Mouse (Mus musculus): ENCODE measurements around the gene Ptpn22.
A peak's percentile ranks its signal among the peaks of the same experiment; 100 is the strongest.

Ptpn22 gene

GRCm38 (mm10) chr3:103857977-103858563 lies 1.5 kb upstream of the Ptpn22 start:
- no peak for DNase-seq (ENCODE audit: low read depth, low spot score)

GRCm38 (mm10) chr3:103859851-103860391 lies 326 bp downstream of the Ptpn22 start:
- no peak for DNase-seq (ENCODE audit: low read depth, low spot score)

GRCm38 (mm10) chr3:103862721-103863220 lies 3.2 kb downstream of the Ptpn22 start:
- DNase-seq (ENCODE audit: low read depth, low spot score), result no peak

GRCm38 (mm10) chr3:103864200-103864599 lies 4.6 kb downstream of the Ptpn22 start:
- no peak for DNase-seq (ENCODE audit: low read depth, low spot score)

GRCm38 (mm10) chr3:103867424-103867971 lies 7.9 kb downstream of the Ptpn22 start:
- DNase-seq (ENCODE audit: low read depth, low spot score), result no peak

- no peak for DNase-seq (ENCODE audit: low read depth, low spot score)
Observed at GRCm38 (mm10) chr3:103868008-103868407, 8.4 kb downstream of the Ptpn22 start.

- DNase-seq (ENCODE audit: low read depth, low spot score), result no peak
Observed at GRCm38 (mm10) chr3:103872663-103873098, 13.1 kb downstream of the Ptpn22 start.

- DNase-seq (ENCODE audit: low read depth, low spot score), result no peak
Observed at GRCm38 (mm10) chr3:103874329-103874728, 14.7 kb downstream of the Ptpn22 start.

GRCm38 (mm10) chr3:103885946-103886345 lies 26.4 kb downstream of the Ptpn22 start:
- DNase-seq (ENCODE audit: low read depth, low spot score), result peak; percentile 12

- peak; percentile 53 for DNase-seq (ENCODE audit: low read depth, low spot score)
Observed at GRCm38 (mm10) chr3:103887581-103887980, 28.0 kb downstream of the Ptpn22 start.

GRCm38 (mm10) chr3:103893374-103893773 lies 33.8 kb downstream of the Ptpn22 start:
- DNase-seq (ENCODE audit: low read depth, low spot score), result no peak

- peak; percentile 63 for DNase-seq (ENCODE audit: low read depth, low spot score)
Observed at GRCm38 (mm10) chr3:103904705-103905104, 45.1 kb downstream of the Ptpn22 start.

GRCm38 (mm10) chr3:103907335-103908030 lies 47.9 kb downstream of the Ptpn22 start:
- DNase-seq (ENCODE audit: low read depth, low spot score), result no peak

- DNase-seq (ENCODE audit: low read depth, low spot score), result no peak
Observed at GRCm38 (mm10) chr3:103908781-103909180, 49.2 kb downstream of the Ptpn22 start.

- DNase-seq (ENCODE audit: low read depth, low spot score), result peak; percentile 64
Observed at GRCm38 (mm10) chr3:103913451-103913961, 53.9 kb downstream of the Ptpn22 start.

- DNase-seq (ENCODE audit: low read depth, low spot score), result peak; percentile 99
Observed at GRCm38 (mm10) chr3:103914010-103914669, 54.5 kb downstream of the Ptpn22 start, which contains the start of gene Rsbn1. Rsbn1 (plus strand) TSS chr3:103914120.

GRCm38 (mm10) chr3:103914732-103915508 lies 55.3 kb downstream of the Ptpn22 start:
- peak; percentile 81 for DNase-seq (ENCODE audit: low read depth, low spot score)

- no peak for DNase-seq (ENCODE audit: low read depth, low spot score)
Observed at GRCm38 (mm10) chr3:103915509-103915896, 55.9 kb downstream of the Ptpn22 start.

- no peak for DNase-seq (ENCODE audit: low read depth, low spot score)
Observed at GRCm38 (mm10) chr3:103916205-103916838, 56.7 kb downstream of the Ptpn22 start.

- no peak for DNase-seq (ENCODE audit: low read depth, low spot score)
Observed at GRCm38 (mm10) chr3:103916839-103917237, 57.2 kb downstream of the Ptpn22 start.

All from ZHBTc4 (cell line).